Mouse (Mus musculus): ENCODE measurements around the gene Rnf11. TPM values are rescaled to one million over a fixed set of nuclear protein-coding genes. Genes with fewer than 3 reads are reported as not detected.

Gene Rnf11
- polyA plus RNA-seq, 1 experiment = 16.1 TPM

- WGBS = 96% methylated on average over 7 of the region's 7 CpGs
- no peak for DNase-seq
These were observed 62.9 kb downstream of the Rnf11 start for GRCm38 (mm10) chr4:109421608-109422007.

DNA sequence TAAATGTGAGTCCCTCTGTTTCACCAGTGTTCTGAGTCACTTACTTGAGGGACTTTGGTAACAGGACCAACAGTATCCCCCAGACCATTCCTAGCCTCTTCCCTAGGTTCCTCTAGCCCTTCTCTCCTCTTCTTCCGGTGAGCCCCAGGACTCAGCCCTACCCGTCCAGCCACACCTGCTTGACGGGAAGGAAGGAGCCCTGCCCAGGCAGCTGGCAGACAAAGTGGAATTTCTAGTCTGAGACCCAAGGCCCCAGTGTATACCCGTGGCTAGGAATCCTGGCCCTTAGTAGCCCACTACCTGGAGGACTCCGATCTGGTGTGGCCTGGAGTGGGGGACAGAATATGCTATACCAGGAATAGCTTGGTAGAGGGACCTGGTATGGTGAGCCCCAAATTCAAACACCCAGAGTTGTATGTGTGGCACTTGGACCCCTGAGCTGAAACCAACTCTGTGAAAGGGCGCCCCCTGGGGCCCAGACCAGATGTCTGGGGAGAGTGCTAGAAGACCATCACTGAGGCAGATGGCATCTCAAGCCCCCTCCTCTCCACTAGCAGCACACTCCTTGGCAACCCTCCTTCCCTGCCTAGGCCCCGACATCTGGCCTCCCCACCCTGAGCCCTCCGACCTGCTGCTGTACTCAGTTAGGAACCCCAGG is 64.3 kb downstream of the Rnf11 start:
- peak; percentile 41 for DNase-seq
- no peaks in the 10 kb centered on the region for H3K4me1 ChIP-seq (replicated peaks; ENCODE audit: control insufficient read depth, insufficient read depth, low read length)
- H3K36me3 ChIP-seq (ENCODE audit: control insufficient read depth, insufficient read depth, low read length) = no peaks in the 10 kb centered on the region
- H3K27me3 ChIP-seq (ENCODE audit: control insufficient read depth, insufficient read depth, low read length) = no peaks in the 10 kb centered on the region
- WGBS = 96% methylated on average over 8 of the region's 8 CpGs
- H3K27ac ChIP-seq (ENCODE audit: control insufficient read depth, insufficient read depth, low read length) = no peak overlapping the region
- no peak overlapping the region for H3K4me3 ChIP-seq (ENCODE audit: control insufficient read depth, insufficient read depth, low read length)
- peak; percentile 24; the same call in 1 of the 2 replicates for TF ChIP-seq CTCF (IDR thresholded peaks at IDR 0.05; ENCODE audit: borderline replicate concordance, control insufficient read depth, extremely low read depth, insufficient read depth, low read length, poor library complexity)
- TF ChIP-seq POLR2A (IDR thresholded peaks at IDR 0.05; ENCODE audit: control insufficient read depth, extremely low read depth, insufficient read depth, low read length, poor library complexity) = no peak

More at GRCm38 (mm10) chr4:109421608-109422007, 62.9 kb downstream of the Rnf11 start:
- Histone ChIP-seq H3K36me3 (ENCODE audit: control insufficient read depth, insufficient read depth, low read length) (no peaks in the 10 kb centered on the region), H3K4me3 (ENCODE audit: control insufficient read depth, insufficient read depth, low read length) (no peak overlapping the region), H3K27me3 (ENCODE audit: control insufficient read depth, insufficient read depth, low read length) (no peaks in the 10 kb centered on the region), H3K4me1 (replicated peaks; ENCODE audit: control insufficient read depth, insufficient read depth, low read length) (no peaks in the 10 kb centered on the region), H3K27ac (ENCODE audit: control insufficient read depth, insufficient read depth, low read length) (no peak overlapping the region)
- no peak for TF ChIP-seq CTCF (IDR thresholded peaks at IDR 0.05; ENCODE audit: borderline replicate concordance, control insufficient read depth, extremely low read depth, insufficient read depth, low read length, poor library complexity)
- TF ChIP-seq POLR2A (IDR thresholded peaks at IDR 0.05; ENCODE audit: control insufficient read depth, extremely low read depth, insufficient read depth, low read length, poor library complexity) = no peak

GRCm38 (mm10) chr4:109419563-109419962 is 65.0 kb downstream of the Rnf11 start:
- no peak for DNase-seq
- Histone ChIP-seq H3K27ac (ENCODE audit: control insufficient read depth, insufficient read depth, low read length) (no peak overlapping the region), H3K4me3 (ENCODE audit: control insufficient read depth, insufficient read depth, low read length) (no peak overlapping the region), H3K4me1 (replicated peaks; ENCODE audit: control insufficient read depth, insufficient read depth, low read length) (no peaks in the 10 kb centered on the region), H3K36me3 (ENCODE audit: control insufficient read depth, insufficient read depth, low read length) (no peaks in the 10 kb centered on the region), H3K27me3 (ENCODE audit: control insufficient read depth, insufficient read depth, low read length) (no peaks in the 10 kb centered on the region)
- WGBS = 96% methylated on average over 4 of the region's 4 CpGs
- TF ChIP-seq CTCF (IDR thresholded peaks at IDR 0.05; ENCODE audit: borderline replicate concordance, control insufficient read depth, extremely low read depth, insufficient read depth, low read length, poor library complexity) (no peak), POLR2A (IDR thresholded peaks at IDR 0.05; ENCODE audit: control insufficient read depth, extremely low read depth, insufficient read depth, low read length, poor library complexity) (no peak)

DNA sequence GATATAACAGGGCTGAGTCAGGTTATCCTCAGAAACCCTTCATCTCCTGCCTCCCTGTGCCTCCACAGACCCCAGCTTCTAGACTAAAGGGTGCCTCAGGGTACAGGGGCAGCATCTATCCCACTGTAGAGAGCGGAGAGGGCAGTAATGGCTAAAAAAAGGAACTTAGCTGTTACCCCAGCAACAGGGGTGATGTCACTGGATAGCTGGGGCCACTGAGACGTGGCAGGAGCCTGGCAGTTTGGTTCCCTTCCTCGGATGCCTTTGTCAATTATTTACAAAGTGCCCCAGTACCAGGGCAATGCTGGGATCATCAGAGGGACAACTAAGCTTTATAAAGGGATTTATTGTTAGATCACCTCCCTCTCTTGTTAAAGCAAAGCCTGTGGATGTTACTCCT is 65.5 kb downstream of the Rnf11 start:
- Histone ChIP-seq H3K36me3 (ENCODE audit: control insufficient read depth, insufficient read depth, low read length) (no peaks in the 10 kb centered on the region), H3K4me1 (replicated peaks; ENCODE audit: control insufficient read depth, insufficient read depth, low read length) (no peaks in the 10 kb centered on the region), H3K4me3 (ENCODE audit: control insufficient read depth, insufficient read depth, low read length) (no peak overlapping the region), H3K27me3 (ENCODE audit: control insufficient read depth, insufficient read depth, low read length) (no peaks in the 10 kb centered on the region), H3K27ac (ENCODE audit: control insufficient read depth, insufficient read depth, low read length) (no peak overlapping the region)
- no peak for DNase-seq
- TF ChIP-seq POLR2A (IDR thresholded peaks at IDR 0.05; ENCODE audit: control insufficient read depth, extremely low read depth, insufficient read depth, low read length, poor library complexity) (no peak), CTCF (IDR thresholded peaks at IDR 0.05; ENCODE audit: borderline replicate concordance, control insufficient read depth, extremely low read depth, insufficient read depth, low read length, poor library complexity) (no peak)
- WGBS = 24% methylated on average over 3 of the region's 3 CpGs

DNA sequence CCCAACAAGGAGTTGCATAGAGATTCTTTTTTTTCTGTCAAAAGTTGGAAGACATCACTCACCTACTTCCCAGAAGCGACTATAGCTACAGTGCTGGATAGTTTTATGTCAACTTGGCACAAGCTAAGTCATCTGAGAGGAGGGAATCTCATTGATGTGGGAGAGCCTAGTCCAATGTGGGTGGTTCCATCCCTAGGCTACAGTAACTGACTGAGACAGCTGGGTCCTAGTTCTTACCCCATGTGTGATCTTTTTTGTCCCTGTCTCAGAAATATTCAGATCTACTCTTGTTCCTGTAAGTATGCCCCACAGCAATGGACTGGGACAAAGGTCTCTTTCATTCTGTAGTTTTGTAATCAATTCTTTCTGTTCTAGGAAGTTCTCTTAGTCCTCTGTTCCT is 66.5 kb downstream of the Rnf11 start:
- WGBS = 81% methylated on average over 1 of the region's 1 CpGs
- TF ChIP-seq POLR2A (IDR thresholded peaks at IDR 0.05; ENCODE audit: control insufficient read depth, extremely low read depth, insufficient read depth, low read length, poor library complexity) = no peak
- Histone ChIP-seq H3K27me3 (ENCODE audit: control insufficient read depth, insufficient read depth, low read length) (no peaks in the 10 kb centered on the region), H3K4me1 (replicated peaks; ENCODE audit: control insufficient read depth, insufficient read depth, low read length) (no peaks in the 10 kb centered on the region), H3K36me3 (ENCODE audit: control insufficient read depth, insufficient read depth, low read length) (no peaks in the 10 kb centered on the region), H3K4me3 (ENCODE audit: control insufficient read depth, insufficient read depth, low read length) (no peak overlapping the region), H3K27ac (ENCODE audit: control insufficient read depth, insufficient read depth, low read length) (no peak overlapping the region)
- no peak for DNase-seq

DNA sequence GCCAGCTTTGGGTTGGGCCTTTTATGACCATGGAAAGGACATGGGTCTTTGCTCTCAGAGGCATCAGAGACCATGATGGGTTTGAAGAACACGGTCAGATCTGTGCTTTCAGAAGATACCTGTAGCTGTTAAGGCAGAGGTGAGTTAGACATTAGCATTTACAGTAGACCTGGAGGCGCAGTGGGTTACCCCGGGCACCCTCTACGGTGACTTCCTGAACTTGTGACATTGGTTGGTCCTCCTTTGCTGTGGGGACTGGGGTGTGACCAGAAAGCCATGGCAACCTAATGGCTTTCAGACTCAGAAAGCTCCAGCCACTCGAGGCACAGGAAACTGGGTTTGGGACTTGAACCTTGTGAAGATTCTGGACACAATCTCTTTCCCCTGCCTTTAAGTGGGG is 72.3 kb downstream of the Rnf11 start:
- Histone ChIP-seq H3K27ac (ENCODE audit: control insufficient read depth, insufficient read depth, low read length) (no peak overlapping the region), H3K4me1 (replicated peaks; ENCODE audit: control insufficient read depth, insufficient read depth, low read length) (no peaks in the 10 kb centered on the region), H3K4me3 (ENCODE audit: control insufficient read depth, insufficient read depth, low read length) (no peak overlapping the region), H3K27me3 (ENCODE audit: control insufficient read depth, insufficient read depth, low read length) (peaks cover 2% of the 10 kb centered on the region; the same call in 1 of the 2 replicates), H3K36me3 (ENCODE audit: control insufficient read depth, insufficient read depth, low read length) (no peaks in the 10 kb centered on the region)
- 73% methylated on average over 5 of the region's 5 CpGs for WGBS
- TF ChIP-seq CTCF (IDR thresholded peaks at IDR 0.05; ENCODE audit: borderline replicate concordance, control insufficient read depth, extremely low read depth, insufficient read depth, low read length, poor library complexity) (no peak), POLR2A (IDR thresholded peaks at IDR 0.05; ENCODE audit: control insufficient read depth, extremely low read depth, insufficient read depth, low read length, poor library complexity) (no peak)
- DNase-seq = no peak

Measured in thymus, adult 2 months (tissue).